Mouse (Mus musculus) activated CD4-positive, CD25-positive, alpha-beta regulatory T cell (primary cell): ENCODE data around the gene Qars. TPM values are rescaled to one million over a fixed set of nuclear protein-coding genes. Genes with fewer than 3 reads are reported as not detected.

Source experiments
- polyA plus RNA-seq, 2 experiments: library from polyadenylated mRNA; unstranded; fragments of 100-300 nt; shearing (Covaris generic); gene quantifications; one replicate each; pipeline ENCODE4 v1.2.1; 2017

Qars gene
- 100 to 1,000 TPM; 105 to 107 TPM for polyA plus RNA-seq

DNA sequence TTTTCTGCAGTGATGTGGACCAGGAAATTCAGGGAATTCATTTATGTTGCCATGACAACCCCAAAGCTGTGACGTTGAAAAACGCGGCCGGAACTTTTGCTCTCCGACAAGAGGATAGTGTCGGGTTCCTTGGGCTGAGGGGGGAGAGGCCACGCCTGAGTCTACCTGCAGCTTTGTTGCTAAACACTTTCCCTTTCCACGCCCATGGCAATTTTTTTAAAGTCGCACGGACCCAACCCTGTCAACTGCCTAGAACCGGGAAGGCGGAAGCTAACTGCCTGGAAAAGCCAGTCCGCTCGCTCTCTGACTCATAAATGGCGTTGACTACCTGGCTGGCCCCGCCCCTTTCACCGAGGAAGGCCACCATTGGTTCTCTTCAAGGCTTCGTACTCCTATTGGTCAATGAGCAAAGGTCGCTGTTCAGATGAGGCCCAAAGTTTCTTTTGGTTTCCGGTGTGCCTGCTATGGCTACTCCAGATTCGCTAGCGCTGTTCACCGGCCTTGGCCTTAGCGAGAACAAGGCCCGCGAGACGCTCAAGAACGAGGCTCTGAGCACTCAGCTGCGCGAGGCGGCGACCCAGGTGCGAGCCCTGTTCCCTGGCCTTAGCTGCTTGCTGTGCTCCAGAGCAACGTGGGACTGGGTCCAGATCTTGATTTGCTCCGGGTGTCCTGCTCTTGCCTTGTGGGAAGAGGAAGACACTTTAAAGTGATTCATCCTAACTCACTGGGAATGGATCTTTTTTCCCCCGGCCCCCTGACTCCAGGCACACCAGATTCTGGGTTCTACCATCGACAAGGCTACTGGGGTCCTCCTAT, at the start of gene Qars:
TSS of gene Qars (plus strand) at position 88 of the 816 bp plus-strand sequence.

DNA sequence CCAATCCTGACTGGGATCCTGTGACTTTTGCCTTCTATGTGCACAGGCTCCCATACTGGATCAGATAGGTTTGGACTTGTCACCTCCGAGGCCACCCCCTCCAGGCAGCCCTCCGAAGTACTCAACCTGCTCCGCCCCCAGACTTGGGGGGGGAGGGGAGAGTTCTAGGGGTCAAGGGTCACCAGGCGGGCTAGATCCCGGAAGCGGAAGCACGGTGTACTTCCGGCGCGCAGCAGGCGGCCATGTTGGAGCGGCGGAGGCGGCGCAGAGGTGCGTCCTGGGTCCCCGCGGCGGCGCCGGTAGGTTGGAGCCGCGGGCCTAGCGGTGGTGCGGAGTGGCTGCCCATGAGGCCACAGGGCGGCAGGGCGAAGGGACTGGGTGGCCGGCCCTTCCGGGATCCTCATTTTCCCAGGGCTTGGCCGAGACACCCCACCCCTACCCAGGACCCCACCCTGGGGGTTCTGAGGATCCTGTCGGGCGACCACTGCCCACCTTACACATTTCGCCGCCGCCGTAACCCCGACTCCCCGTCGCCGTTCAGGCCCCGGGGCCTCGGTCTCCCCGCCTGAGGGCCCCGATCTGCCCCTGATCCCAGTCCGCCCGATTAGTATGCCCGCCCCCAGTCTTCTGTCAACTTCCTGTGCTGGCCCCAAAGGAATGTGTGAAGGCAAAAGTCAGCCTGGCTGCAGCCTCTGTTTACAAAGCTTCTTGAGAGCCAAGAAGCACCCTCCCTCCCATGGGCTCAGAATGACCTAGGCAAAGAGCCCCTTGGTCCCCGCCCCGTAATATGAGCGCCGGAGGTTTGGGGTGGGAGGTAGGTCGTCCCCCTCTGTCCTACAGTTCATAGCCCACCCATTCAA, 47.0 kb upstream of the Qars start, which contains the start of gene Ccdc71:
TSS of gene Ccdc71 (plus strand) at position 209 of the 860 bp plus-strand sequence.

DNA sequence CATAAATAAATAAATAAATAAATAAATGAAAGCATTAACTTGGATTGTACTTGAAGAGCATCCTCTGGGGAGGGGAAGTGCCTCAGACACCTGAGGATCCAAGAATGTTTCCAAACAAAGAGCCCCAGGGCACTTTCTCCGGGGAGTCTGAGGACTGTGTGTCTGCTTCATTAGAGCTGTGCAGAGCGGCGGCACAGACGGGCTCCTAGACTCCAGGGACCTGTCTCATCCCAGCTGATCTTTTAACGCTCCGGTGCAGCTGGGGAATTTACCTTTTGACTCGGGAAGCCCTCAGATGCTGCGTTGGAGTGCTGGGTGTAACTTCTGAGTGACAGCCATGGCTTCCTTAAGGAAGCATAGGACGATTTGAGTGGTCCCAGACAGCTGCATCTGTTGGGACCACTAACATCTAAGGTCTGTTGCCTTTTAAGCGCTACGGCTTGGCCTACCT, 46.3 kb upstream of the Qars start, which contains the start of gene Klhdc8b:
TSS of gene Klhdc8b (minus strand) at position 401 of the 451 bp plus-strand sequence.

DNA sequence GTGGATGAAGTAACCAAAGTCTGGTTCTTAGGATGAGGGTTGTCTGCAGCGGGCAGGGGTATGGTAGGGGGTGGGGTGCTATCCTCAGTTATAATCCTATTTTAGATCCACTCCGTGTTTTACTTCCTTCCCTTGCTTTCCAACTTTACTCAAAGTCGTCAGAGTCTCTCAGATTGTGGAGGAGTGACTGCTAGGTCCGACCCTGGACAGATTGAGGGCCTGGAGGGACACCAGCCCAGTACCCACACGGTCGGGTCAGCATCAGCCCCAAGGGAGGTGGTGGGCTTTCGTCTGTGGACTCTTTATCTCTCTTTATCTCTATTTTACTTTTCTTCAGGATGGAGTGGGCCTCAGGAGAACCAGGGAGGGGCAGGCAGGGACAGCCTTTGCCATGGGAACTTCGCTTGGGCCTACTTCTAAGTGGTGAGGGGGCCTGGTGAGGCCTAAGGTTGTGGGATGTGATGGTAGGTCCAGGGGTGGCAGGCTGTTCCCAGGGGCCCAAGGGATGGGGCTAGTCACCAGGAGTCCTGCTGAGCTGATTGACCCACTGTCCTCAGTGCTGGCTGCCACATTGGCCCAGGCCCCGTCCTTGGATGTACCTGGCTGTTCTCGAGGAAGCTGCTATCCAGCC, 27.7 kb upstream of the Qars start, which contains the start of gene Lamb2:
TSS of gene Lamb2 (plus strand) at position 16 of the 631 bp plus-strand sequence.

DNA sequence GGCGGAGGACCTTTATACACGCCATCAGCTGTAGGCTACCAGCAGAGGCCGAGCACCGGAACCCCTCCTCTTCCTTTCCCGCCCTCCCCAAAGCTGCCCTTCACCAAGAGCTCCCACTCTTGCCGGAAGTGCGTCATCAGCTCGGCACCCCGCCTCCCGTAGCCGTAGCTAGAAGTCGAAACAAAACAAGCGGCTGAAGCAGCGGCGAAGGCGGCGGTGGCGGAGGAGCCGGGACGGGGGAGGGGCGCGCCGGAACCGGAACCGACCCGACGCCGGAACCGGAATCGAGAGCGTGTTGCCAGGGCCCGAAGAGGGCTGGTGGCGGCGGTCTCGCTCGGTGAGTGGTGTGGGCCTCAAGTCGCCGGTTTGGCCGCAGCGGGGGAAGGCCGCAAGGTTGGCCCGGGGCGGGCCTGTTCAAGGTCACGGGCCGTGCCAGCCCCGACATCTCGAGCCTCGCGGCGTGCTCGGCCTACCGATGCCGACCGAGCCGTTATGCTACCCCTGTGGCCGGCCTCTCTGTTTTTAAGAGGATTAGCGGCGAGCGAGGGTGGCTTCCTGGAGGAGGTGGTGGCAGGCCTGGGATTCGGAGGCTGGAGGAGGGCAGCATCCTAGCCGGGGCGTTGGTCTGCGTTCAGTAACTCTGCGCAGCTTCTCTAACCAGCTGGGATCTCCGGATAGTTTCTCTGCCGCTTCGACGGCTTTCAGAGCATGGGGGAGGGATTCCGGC, 16.8 kb upstream of the Qars start, which contains the start of gene Usp19:
TSS of gene Usp19 (plus strand) at position 44 of the 727 bp plus-strand sequence.

DNA sequence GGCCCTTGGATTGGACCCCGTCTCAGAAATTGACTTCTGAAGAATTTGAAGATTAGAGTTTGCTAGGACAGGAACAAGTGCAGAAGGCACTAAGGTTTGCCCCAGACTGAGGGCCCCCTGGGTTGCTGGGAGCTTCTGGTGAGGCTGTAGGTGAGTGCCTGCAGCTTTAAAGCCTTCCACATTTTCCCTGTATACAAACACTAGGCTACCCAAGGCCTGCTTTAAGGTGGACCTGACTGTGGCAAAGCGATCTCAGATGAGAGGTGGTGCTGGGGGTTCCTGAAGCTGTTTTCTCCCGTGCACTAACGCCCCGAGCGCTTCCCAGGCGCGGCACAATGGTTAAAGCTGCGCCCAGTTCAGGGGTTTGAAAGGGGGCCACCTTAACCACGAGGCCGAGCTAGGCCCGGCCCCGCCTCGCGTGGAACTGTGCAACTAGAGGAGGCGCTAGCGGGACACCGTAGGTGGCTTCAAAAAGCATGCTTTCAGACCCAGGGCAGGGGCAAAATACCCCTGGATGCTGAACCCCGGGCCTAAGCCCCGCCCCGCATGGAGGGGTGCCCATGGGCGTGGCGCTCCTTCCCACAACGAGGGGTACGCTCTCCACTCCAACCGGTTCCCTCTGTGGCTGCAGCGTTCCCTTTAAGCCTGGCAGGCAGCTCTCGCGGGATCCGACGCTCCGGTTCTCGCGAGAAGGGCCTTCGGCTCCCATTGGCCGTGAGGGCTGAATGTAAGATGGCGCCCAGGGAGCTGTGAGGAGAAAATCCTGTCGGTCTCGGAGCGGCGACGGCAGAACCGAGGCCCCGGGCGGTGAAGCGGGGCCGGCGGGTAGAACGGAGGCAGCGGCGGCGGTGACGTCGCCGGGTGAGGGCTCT, 9.1 kb downstream of the Qars start, which contains the start of gene Qrich1:
TSS of gene Qrich1 (plus strand) at position 427 of the 872 bp plus-strand sequence.

DNA sequence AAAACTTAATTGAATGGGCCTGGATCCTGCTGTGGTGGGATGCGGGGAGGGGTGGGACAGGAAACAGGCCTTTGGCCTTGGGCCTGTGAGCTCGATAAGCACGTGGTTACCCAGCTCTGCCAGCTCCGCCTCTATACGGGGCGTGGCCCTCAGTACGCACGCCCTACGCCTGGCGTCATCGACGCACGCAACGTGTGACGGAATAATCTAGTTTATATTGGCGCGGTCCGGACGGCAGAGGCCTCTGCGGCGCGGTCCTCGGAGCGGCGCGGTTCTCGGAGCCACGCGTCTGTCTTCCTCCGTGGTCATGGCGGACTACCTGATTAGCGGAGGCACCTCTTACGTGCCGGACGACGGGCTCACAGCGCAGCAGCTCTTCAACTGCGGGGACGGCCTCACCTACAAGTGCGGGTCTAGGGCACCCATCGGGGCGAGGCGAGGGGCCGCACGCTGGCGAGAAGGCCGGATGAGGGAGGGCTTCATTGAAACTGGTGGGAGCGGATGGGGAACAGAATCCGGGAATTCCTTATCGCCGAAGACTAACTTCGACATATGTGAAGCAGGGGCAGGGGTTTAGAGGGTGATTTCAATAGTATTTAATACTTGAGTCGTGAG, 52.8 kb downstream of the Qars start, which contains the start of gene Impdh2:
TSS of gene Impdh2 (plus strand) at position 60 of the 615 bp plus-strand sequence.

Other genes with a start within 250 kb of the Qars start
- gene Dag1, start 243.7 kb upstream of the Qars start, polyA plus RNA-seq = 10 to 100 TPM in 1 of 2 experiments, 1 to 10 TPM in 1; 6.0 to 11.8 TPM
- gene Nicn1, start 217.3 kb upstream of the Qars start, polyA plus RNA-seq = 1 to 10 TPM; 1.2 to 1.6 TPM
- gene Amt, start 210.9 kb upstream of the Qars start, polyA plus RNA-seq = under 1 TPM; 0.11 to 0.28 TPM
- 100 to 1,000 TPM; 398 to 425 TPM for gene Rhoa, start 201.6 kb upstream of the Qars start, polyA plus RNA-seq
- gene Tcta, start 201.5 kb upstream of the Qars start, polyA plus RNA-seq = 10 to 100 TPM; 11.1 to 20.6 TPM
- 100 to 1,000 TPM; 592 to 659 TPM for gene Gpx1, start 168.8 kb upstream of the Qars start, polyA plus RNA-seq
- gene Usp4, start 159.9 kb upstream of the Qars start, polyA plus RNA-seq = 100 to 1,000 TPM; 119 to 134 TPM
- under 1 TPM; 0.59 to 0.82 TPM for gene 1700102P08Rik, start 114.9 kb upstream of the Qars start, polyA plus RNA-seq
- gene Ccdc36, start 79.2 kb upstream of the Qars start, polyA plus RNA-seq = under 1 TPM in 1 of 2 experiments, not detected in 1; 0.14 TPM
- not detected for gene BC048562, start 71.2 kb upstream of the Qars start, polyA plus RNA-seq
- 10 to 100 TPM; 35.6 to 46.5 TPM for gene Ccdc71, start 47.2 kb upstream of the Qars start, polyA plus RNA-seq
- gene Klhdc8b, start 46.1 kb upstream of the Qars start, polyA plus RNA-seq = 1 to 10 TPM; 6.5 to 9.8 TPM
- under 1 TPM; 0.12 to 0.41 TPM for gene Lamb2, start 28.0 kb upstream of the Qars start, polyA plus RNA-seq
- gene Usp19, start 17.1 kb upstream of the Qars start, polyA plus RNA-seq = 100 to 1,000 TPM in 1 of 2 experiments, 10 to 100 TPM in 1; 63.7 to 115 TPM
- 100 to 1,000 TPM; 142 TPM for gene Qrich1, start 9.1 kb downstream of the Qars start, polyA plus RNA-seq
- gene Impdh2, start 52.6 kb downstream of the Qars start, polyA plus RNA-seq = 100 to 1,000 TPM in 1 of 2 experiments, 10 to 100 TPM in 1; 75.1 to 125 TPM
- 10 to 100 TPM; 56.3 to 86.8 TPM for gene Ndufaf3, start 59.7 kb downstream of the Qars start, polyA plus RNA-seq
- gene Dalrd3, start 62.2 kb downstream of the Qars start, polyA plus RNA-seq = 10 to 100 TPM; 71.9 to 82.4 TPM
- gene Wdr6, start 71.0 kb downstream of the Qars start, polyA plus RNA-seq = 10 to 100 TPM; 38.1 to 65.1 TPM
- 10 to 100 TPM in 1 of 2 experiments, 1 to 10 TPM in 1; 8.7 to 11.6 TPM for gene P4htm, start 90.0 kb downstream of the Qars start, polyA plus RNA-seq
- 10 to 100 TPM; 70.9 to 80.2 TPM for gene Arih2, start 141.7 kb downstream of the Qars start, polyA plus RNA-seq
- gene Slc25a20, start 154.4 kb downstream of the Qars start, polyA plus RNA-seq = 10 to 100 TPM; 76.3 to 95.7 TPM
- 10 to 100 TPM in 1 of 2 experiments, 1 to 10 TPM in 1; 9.3 to 17.8 TPM for gene Prkar2a, start 181.6 kb downstream of the Qars start, polyA plus RNA-seq